Mouse (Mus musculus) kidney, adult 18-20 months (tissue): ENCODE data around the gene Abi2.
A peak's percentile ranks its signal among the peaks of the same experiment; 100 is the strongest.
"Not testable (repeated sequence)": the region's sequence is repeated elsewhere in the genome, so short reads cannot be mapped to it uniquely, and the experiment has no call there.

Experiments
- DNase-seq: peaks from one replicate; pipeline ENCODE4 v3.0.0; 2021

Abi2 gene

GRCm38 (mm10) chr1:60409168-60409828 lies at the start of gene Abi2:
Gene Abi2 (plus strand): TSS chr1:60409619.
- peak; percentile 92 for DNase-seq

- no peak for DNase-seq
Observed at GRCm38 (mm10) chr1:60361626-60362025, 47.8 kb upstream of the Abi2 start.

GRCm38 (mm10) chr1:60376556-60376955 lies 32.9 kb upstream of the Abi2 start:
- DNase-seq: no peak

- DNase-seq: no peak
Observed at GRCm38 (mm10) chr1:60381910-60382309, 27.5 kb upstream of the Abi2 start.

GRCm38 (mm10) chr1:60404848-60405247 lies 4.6 kb upstream of the Abi2 start:
- peak; percentile 18 for DNase-seq

GRCm38 (mm10) chr1:60408501-60409167 lies 785 bp upstream of the Abi2 start:
- no peak for DNase-seq

GRCm38 (mm10) chr1:60409928-60410817 lies 754 bp downstream of the Abi2 start:
- DNase-seq: no peak

- no peak for DNase-seq
Observed at GRCm38 (mm10) chr1:60416724-60417123, 7.3 kb downstream of the Abi2 start.

GRCm38 (mm10) chr1:60423882-60424281 lies 14.5 kb downstream of the Abi2 start:
- DNase-seq: no peak

- no peak for DNase-seq
Observed at GRCm38 (mm10) chr1:60428341-60428740, 18.9 kb downstream of the Abi2 start.

- peak; percentile 9 for DNase-seq
Observed at GRCm38 (mm10) chr1:60428932-60429331, 19.5 kb downstream of the Abi2 start.

- DNase-seq: no peak
Observed at GRCm38 (mm10) chr1:60431531-60431930, 22.1 kb downstream of the Abi2 start.

GRCm38 (mm10) chr1:60432497-60432896 lies 23.1 kb downstream of the Abi2 start:
- no peak for DNase-seq

- not testable (repeated sequence) for DNase-seq
Observed at GRCm38 (mm10) chr1:60441438-60441837, 32.0 kb downstream of the Abi2 start.

GRCm38 (mm10) chr1:60447067-60447466 lies 37.6 kb downstream of the Abi2 start:
- no peak for DNase-seq

GRCm38 (mm10) chr1:60449896-60450295 lies 40.5 kb downstream of the Abi2 start:
- no peak for DNase-seq

GRCm38 (mm10) chr1:60460623-60461022 lies 51.2 kb downstream of the Abi2 start:
- DNase-seq: no peak

GRCm38 (mm10) chr1:60469491-60469890 lies 60.1 kb downstream of the Abi2 start:
- DNase-seq: no peak

GRCm38 (mm10) chr1:60470541-60470940 lies 61.1 kb downstream of the Abi2 start:
- no peak for DNase-seq

- DNase-seq: no peak
Observed at GRCm38 (mm10) chr1:60481561-60481960, 72.1 kb downstream of the Abi2 start.

- no peak for DNase-seq
Observed at GRCm38 (mm10) chr1:60482881-60483280, 73.5 kb downstream of the Abi2 start.

- no peak for DNase-seq
Observed at GRCm38 (mm10) chr1:60485649-60486048, 76.2 kb downstream of the Abi2 start.

- no peak for DNase-seq
Observed at GRCm38 (mm10) chr1:60488635-60489034, 79.2 kb downstream of the Abi2 start.

GRCm38 (mm10) chr1:60489660-60490059 lies 80.2 kb downstream of the Abi2 start:
- DNase-seq: no peak
